Mouse (Mus musculus): Measurements from ENCODE around the gene Sox14. TPM values are rescaled to one million over a fixed set of nuclear protein-coding genes. Genes with fewer than 3 reads are reported as not detected.

Sox14 gene
- total RNA-seq, 2 experiments from 2014 or later: not detected

GRCm38 (mm10) chr9:99836707-99837106, 39.3 kb downstream of the Sox14 start:
- intact Hi-C loops (cut with DNase I): no loop called here
- no peak for DNase-seq
- H3K4me3 ChIP-seq: no peak overlapping the region
- no peak overlapping the region for H3K27ac ChIP-seq
- TF ChIP-seq CTCF (IDR thresholded peaks at IDR 0.05): no peak

- no peak for DNase-seq
- no peak for TF ChIP-seq CTCF (IDR thresholded peaks at IDR 0.05)
- Histone ChIP-seq H3K4me3 (no peak overlapping the region), H3K27ac (no peak overlapping the region)
- intact Hi-C loops (cut with DNase I): no loop called here
Observed at GRCm38 (mm10) chr9:99835624-99836430, 40.1 kb downstream of the Sox14 start.

Other genes starting within 250 kb of the Sox14 start
- 1 to 10 TPM; 1.5 to 2.4 TPM for gene Dzip1l, start 246.7 kb downstream of the Sox14 start, total RNA-seq (2021)
- gene Cldn18, start 158.9 kb downstream of the Sox14 start, total RNA-seq (2021): not detected

Data from gastrocnemius, adult 2 months (tissue).